ENCODE assay signal across 9 mouse cellular contexts in genomic region chr5:122400628-122401302, GRCm38 (mm10). TPM values are rescaled to one million over a fixed set of nuclear protein-coding genes. Genes with fewer than 3 reads are reported as not detected.
DNase-seq lines count a peak whose midpoint lies in the region; ATAC-seq lines count a peak whose summit lies in the region.
"Had no signal": no experiment of that assay in that cellular context is flagged by ENCODE, and none has a peak within 500 bp of the region (broad histone marks: within the 10 kb centered on the region; RNA-seq: fewer than 3 reads in every experiment).

No protein-coding gene starts in this region.

- H3K4me1 ChIP-seq in heart, embryonic 12.5 days (replicated peaks) = peaks cover 31% of the 10 kb centered on the region
- H3K4me1 ChIP-seq in hindbrain, embryonic 13.5 days (replicated peaks) = 0 out of 2 replicates have a peak, but pooled peaks cover 6% of the 10 kb centered on the region

- peaks cover 77% of the 10 kb centered on the region for H3K36me3 ChIP-seq in heart, embryonic 12.5 days
- peaks cover 80% of the 10 kb centered on the region for H3K36me3 ChIP-seq in hindbrain, embryonic 13.5 days

- no peak overlapping the region for H3K4me2 ChIP-seq in heart, embryonic 12.5 days
- H3K4me2 ChIP-seq in hindbrain, embryonic 13.5 days = no peak overlapping the region

- WGBS in heart, embryonic 12.5 days = 66% methylated on average over 18 of the region's 18 CpGs
- 86% methylated on average over 18 of the region's 18 CpGs for WGBS in hindbrain, embryonic 13.5 days

- H3K4me3 ChIP-seq in heart, embryonic 12.5 days = no peak overlapping the region
- no peak overlapping the region for H3K4me3 ChIP-seq in hindbrain, embryonic 13.5 days
- H3K4me3 ChIP-seq: myocyte had no signal

- peak; percentile 40 to 55 for DNase-seq in frontal cortex, postnatal 36 days (ENCODE audit: low spot score in 2 of 2)
- DNase-seq in frontal cortex, postnatal 25 days (ENCODE audit: low spot score in 2 of 2) = no peak
- peak; percentile 53 to 56 for DNase-seq in layer of hippocampus, postnatal 36 days
- DNase-seq in embryo, embryonic 11 days = no peak

- no peaks in the 10 kb centered on the region for H3K9me3 ChIP-seq in heart, embryonic 12.5 days (replicated peaks)
- no peaks in the 10 kb centered on the region for H3K9me3 ChIP-seq in hindbrain, embryonic 13.5 days

- ATAC-seq in CD4-positive, CD25-positive, alpha-beta regulatory T cell, adult 4 months = peak; percentile 23
- no peak for ATAC-seq in heart, embryonic 12.5 days (ENCODE audit: insufficient number of reproducible peaks, low FRiP score)
- ATAC-seq in hindbrain, embryonic 13.5 days (ENCODE audit: low FRiP score) = no peak
- ATAC-seq in erythroid progenitor cell, adult 5-6 weeks (replicated peaks; ENCODE audit: low FRiP score, poor library complexity, severe bottlenecking) = no peak

- peak overlapping the region; percentile 6; the same call in 1 of the 2 replicates for H3K27ac ChIP-seq in heart, embryonic 12.5 days (ENCODE audit: poor library complexity, severe bottlenecking)
- H3K27ac ChIP-seq in hindbrain, embryonic 13.5 days = no peak overlapping the region

- no peaks in the 10 kb centered on the region for H3K27me3 ChIP-seq in heart, embryonic 12.5 days (replicated peaks)
- H3K27me3 ChIP-seq in hindbrain, embryonic 13.5 days = no peaks in the 10 kb centered on the region

- no peak overlapping the region for H3K9ac ChIP-seq in heart, embryonic 12.5 days
- H3K9ac ChIP-seq in hindbrain, embryonic 13.5 days = no peak overlapping the region

RNA-seq across cellular contexts. Expression of gene Arpc3, which starts 9.1 kb away (rescaled TPM):
- polyA plus RNA-seq in CD4-positive, CD25-positive, alpha-beta regulatory T cell, adult 4 months (2017; shearing (Covaris generic)) = 100 to 1,000 TPM; 394 to 533 TPM
- polyA plus RNA-seq in heart, embryonic 12.5 days (2016; fragmentation: Nextera tagmentation; extraction: Ambion mirVana) = 105 and 109 TPM in 2 replicates
- 100 to 1,000 TPM; 260 to 262 TPM for total RNA-seq in layer of hippocampus, postnatal 36 days (2021)
- 159 and 173 TPM in 2 replicates for polyA plus RNA-seq in hindbrain, embryonic 13.5 days (2015; fragmentation: Nextera tagmentation; extraction: Ambion mirVana)
- total RNA-seq in erythroid progenitor cell, adult 5-6 weeks (2015; ENCODE audit: low replicate concordance) = 115 and 159 TPM in 2 replicates
- total RNA-seq in erythroid progenitor cell, adult 5-6 weeks (2017; ENCODE audit: low replicate concordance) = 270 and 286 TPM in 2 replicates

RNA-seq across cellular contexts. Expression of gene Anapc7, which starts 20.7 kb away (rescaled TPM):
- polyA plus RNA-seq in CD4-positive, CD25-positive, alpha-beta regulatory T cell, adult 4 months (2017; shearing (Covaris generic)) = 10 to 100 TPM; 17.7 to 22.8 TPM
- 32.0 and 35.4 TPM in 2 replicates for polyA plus RNA-seq in heart, embryonic 12.5 days (2016; fragmentation: Nextera tagmentation; extraction: Ambion mirVana)
- total RNA-seq in layer of hippocampus, postnatal 36 days (2021) = 10 to 100 TPM; 28.6 to 30.5 TPM
- polyA plus RNA-seq in hindbrain, embryonic 13.5 days (2015; fragmentation: Nextera tagmentation; extraction: Ambion mirVana) = 46.7 and 51.8 TPM in 2 replicates
- total RNA-seq in erythroid progenitor cell, adult 5-6 weeks (2015; ENCODE audit: low replicate concordance) = 14.1 and 26.4 TPM in 2 replicates
- total RNA-seq in erythroid progenitor cell, adult 5-6 weeks (2017; ENCODE audit: low replicate concordance) = 22.3 and 34.3 TPM in 2 replicates

RNA-seq across cellular contexts. Expression of gene Fam216a, which starts 28.6 kb away (rescaled TPM):
- polyA plus RNA-seq in CD4-positive, CD25-positive, alpha-beta regulatory T cell, adult 4 months (2017; shearing (Covaris generic)) = 1 to 10 TPM; 6.9 to 7.4 TPM
- polyA plus RNA-seq in heart, embryonic 12.5 days (2016; fragmentation: Nextera tagmentation; extraction: Ambion mirVana) = 59.3 and 64.2 TPM in 2 replicates
- 10 to 100 TPM; 76.0 to 81.9 TPM for total RNA-seq in layer of hippocampus, postnatal 36 days (2021)
- 131 and 132 TPM in 2 replicates for polyA plus RNA-seq in hindbrain, embryonic 13.5 days (2015; fragmentation: Nextera tagmentation; extraction: Ambion mirVana)
- 10.8 and 20.1 TPM in 2 replicates for total RNA-seq in erythroid progenitor cell, adult 5-6 weeks (2015; ENCODE audit: low replicate concordance)
- total RNA-seq in erythroid progenitor cell, adult 5-6 weeks (2017; ENCODE audit: low replicate concordance) = 10.4 and 19.4 TPM in 2 replicates

RNA-seq across cellular contexts. Expression of gene Gpn3, which starts 29.1 kb away (rescaled TPM):
- polyA plus RNA-seq in CD4-positive, CD25-positive, alpha-beta regulatory T cell, adult 4 months (2017; shearing (Covaris generic)) = 10 to 100 TPM; 56.9 to 67.7 TPM
- polyA plus RNA-seq in heart, embryonic 12.5 days (2016; fragmentation: Nextera tagmentation; extraction: Ambion mirVana) = 58.7 and 59.1 TPM in 2 replicates
- total RNA-seq in layer of hippocampus, postnatal 36 days (2021) = 10 to 100 TPM; 29.7 to 31.4 TPM
- polyA plus RNA-seq in hindbrain, embryonic 13.5 days (2015; fragmentation: Nextera tagmentation; extraction: Ambion mirVana) = 48.3 and 50.2 TPM in 2 replicates
- 30.2 and 39.6 TPM in 2 replicates for total RNA-seq in erythroid progenitor cell, adult 5-6 weeks (2015; ENCODE audit: low replicate concordance)
- 15.2 and 16.8 TPM in 2 replicates for total RNA-seq in erythroid progenitor cell, adult 5-6 weeks (2017; ENCODE audit: low replicate concordance)

RNA-seq across cellular contexts. Expression of gene Vps29, which starts 46.6 kb away (rescaled TPM):
- 100 to 1,000 TPM; 193 to 203 TPM for polyA plus RNA-seq in CD4-positive, CD25-positive, alpha-beta regulatory T cell, adult 4 months (2017; shearing (Covaris generic))
- polyA plus RNA-seq in heart, embryonic 12.5 days (2016; fragmentation: Nextera tagmentation; extraction: Ambion mirVana) = 219 and 232 TPM in 2 replicates
- 100 to 1,000 TPM; 173 to 175 TPM for total RNA-seq in layer of hippocampus, postnatal 36 days (2021)
- polyA plus RNA-seq in hindbrain, embryonic 13.5 days (2015; fragmentation: Nextera tagmentation; extraction: Ambion mirVana) = 297 and 305 TPM in 2 replicates
- total RNA-seq in erythroid progenitor cell, adult 5-6 weeks (2015; ENCODE audit: low replicate concordance) = 40.2 and 62.7 TPM in 2 replicates
- total RNA-seq in erythroid progenitor cell, adult 5-6 weeks (2017; ENCODE audit: low replicate concordance) = 15.1 and 32.0 TPM in 2 replicates

Comparison
In these comparisons a context has a peak if more than half of its experiments do, and no peak if none do; other contexts are left out.
1. DNase-seq: peak in frontal cortex, postnatal 36 days (2 of 2) and layer of hippocampus, postnatal 36 days (2 of 2); none in frontal cortex, postnatal 25 days (0 of 2) and embryo, embryonic 11 days (single experiment).